Mouse (Mus musculus): Measurements from ENCODE around the gene Phkg1. TPM values are rescaled to one million over a fixed set of nuclear protein-coding genes. Genes with fewer than 3 reads are reported as not detected.
"Not testable (repeated sequence)": the region's sequence is repeated elsewhere in the genome, so short reads cannot be mapped to it uniquely, and the experiment has no call there.

Phkg1 gene
- polyA plus RNA-seq, 1 experiment from 2014 or later: 0.20 TPM

GRCm38 (mm10) chr5:129914024-129914423 is 15.7 kb upstream of the Phkg1 start:
- 40% methylated on average over 2 of the region's 2 CpGs for WGBS (ENCODE audit: insufficient replicate concordance)
- Histone ChIP-seq H3K9me3 (ENCODE audit: low read length) (no peaks in the 10 kb centered on the region), H3K27ac (ENCODE audit: low read depth) (no peak overlapping the region), H3K4me2 (ENCODE audit: low read depth, low read length) (no peak overlapping the region), H3K9ac (replicated peaks) (no peak overlapping the region), H3K27me3 (ENCODE audit: insufficient read depth, low read length) (no peaks in the 10 kb centered on the region), H3K4me1 (ENCODE audit: insufficient read depth) (peaks cover 5% of the 10 kb centered on the region), H3K36me3 (replicated peaks; ENCODE audit: insufficient read depth, low read length) (no peaks in the 10 kb centered on the region), H3K4me3 (ENCODE audit: low read depth, low read length) (no peak overlapping the region)
- 0 out of 2 replicates have a peak, but pooled peaks have one; percentile 31 for ATAC-seq
- peak; percentile 79 for TF ChIP-seq CTCF (IDR thresholded peaks at IDR 0.05; ENCODE audit: low read depth)
- TF ChIP-seq EP300 (IDR thresholded peaks at IDR 0.05; ENCODE audit: low read depth): no peak
- peak; percentile 54 for DNase-seq

- no peaks in the 10 kb centered on the region for H3K9me3 ChIP-seq (ENCODE audit: low read length)
- no peak for ATAC-seq
- TF ChIP-seq EP300 (IDR thresholded peaks at IDR 0.05; ENCODE audit: low read depth): no peak
- TF ChIP-seq CTCF (IDR thresholded peaks at IDR 0.05; ENCODE audit: low read depth): no peak
- no peak for DNase-seq
- 66% methylated on average over 7 of the region's 7 CpGs for WGBS (ENCODE audit: insufficient replicate concordance)
- no peak overlapping the region for H3K27ac ChIP-seq (ENCODE audit: low read depth)
- H3K4me3 ChIP-seq (ENCODE audit: low read depth, low read length): no peak overlapping the region
- H3K27me3 ChIP-seq (ENCODE audit: insufficient read depth, low read length): no peaks in the 10 kb centered on the region
- H3K4me1 ChIP-seq (ENCODE audit: insufficient read depth): peaks cover 14% of the 10 kb centered on the region
- H3K4me2 ChIP-seq (ENCODE audit: low read depth, low read length): no peak overlapping the region; the same call in 1 of the 2 replicates
- H3K36me3 ChIP-seq (replicated peaks; ENCODE audit: insufficient read depth, low read length): no peaks in the 10 kb centered on the region
- no peak overlapping the region for H3K9ac ChIP-seq (replicated peaks)
These were observed 11.2 kb upstream of the Phkg1 start for GRCm38 (mm10) chr5:129909591-129909990.

DNA sequence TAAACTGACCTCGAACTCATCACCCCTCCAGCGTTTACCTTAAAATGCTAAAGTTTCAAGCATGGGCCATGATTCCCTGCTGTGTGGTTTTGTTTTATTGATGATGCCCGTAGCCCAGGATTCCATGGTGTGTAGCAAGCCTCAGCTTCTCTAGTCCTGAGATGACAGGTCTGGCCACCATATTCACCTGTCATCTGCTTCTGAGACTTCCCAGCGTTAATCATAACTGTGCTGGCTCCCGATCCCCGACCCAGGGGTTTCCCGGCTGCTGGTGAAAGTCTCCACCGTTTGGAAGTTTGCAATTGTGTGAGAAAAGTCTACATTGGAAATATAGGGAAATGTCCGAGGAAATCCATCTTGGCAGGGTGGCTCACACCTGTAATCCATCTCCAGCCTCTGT is 10.8 kb upstream of the Phkg1 start:
- Histone ChIP-seq H3K4me2 (ENCODE audit: low read depth, low read length) (peak overlapping the region; percentile 99), H3K4me1 (ENCODE audit: insufficient read depth) (peaks cover 14% of the 10 kb centered on the region), H3K27me3 (ENCODE audit: insufficient read depth, low read length) (no peaks in the 10 kb centered on the region), H3K27ac (ENCODE audit: low read depth) (no peak overlapping the region), H3K36me3 (replicated peaks; ENCODE audit: insufficient read depth, low read length) (no peaks in the 10 kb centered on the region), H3K9ac (replicated peaks) (peak overlapping the region; percentile 76), H3K4me3 (ENCODE audit: low read depth, low read length) (peak overlapping the region; percentile 67), H3K9me3 (ENCODE audit: low read length) (no peaks in the 10 kb centered on the region)
- WGBS (ENCODE audit: insufficient replicate concordance): 71% methylated on average over 9 of the region's 9 CpGs
- no peak for DNase-seq
- ATAC-seq: no peak
- TF ChIP-seq EP300 (IDR thresholded peaks at IDR 0.05; ENCODE audit: low read depth) (no peak), CTCF (IDR thresholded peaks at IDR 0.05; ENCODE audit: low read depth) (no peak)

- WGBS (ENCODE audit: insufficient replicate concordance): 1% methylated on average over 63 of the region's 63 CpGs
- peak within 1 kb of the TSS; percentile 67 for H3K4me3 ChIP-seq (ENCODE audit: low read depth, low read length)
- H3K36me3 ChIP-seq (replicated peaks; ENCODE audit: insufficient read depth, low read length): no peaks in the 10 kb centered on the region
- no peaks in the 10 kb centered on the region for H3K9me3 ChIP-seq (ENCODE audit: low read length)
- peak within 1 kb of the TSS; percentile 76 for H3K9ac ChIP-seq (replicated peaks)
- H3K27me3 ChIP-seq (ENCODE audit: insufficient read depth, low read length): no peaks in the 10 kb centered on the region
- peak; percentile 96 for ATAC-seq
- peak; percentile 91 for DNase-seq
- TF ChIP-seq EP300 (IDR thresholded peaks at IDR 0.05; ENCODE audit: low read depth) (no peak), CTCF (IDR thresholded peaks at IDR 0.05; ENCODE audit: low read depth) (peak; percentile 54)
- peak within 1 kb of the TSS; percentile 99 for H3K4me2 ChIP-seq (ENCODE audit: low read depth, low read length)
- H3K4me1 ChIP-seq (ENCODE audit: insufficient read depth): peaks cover 14% of the 10 kb centered on the region
- peak within 1 kb of the TSS; percentile 72 for H3K27ac ChIP-seq (ENCODE audit: low read depth)
These were observed 10.1 kb upstream of the Phkg1 start, which contains the start of gene Nupr1l for GRCm38 (mm10) chr5:129908242-129908965. Gene Nupr1l (plus strand): TSS chr5:129908540.

GRCm38 (mm10) chr5:129907775-129908174 is 9.4 kb upstream of the Phkg1 start:
- H3K4me2 ChIP-seq (ENCODE audit: low read depth, low read length): peak overlapping the region; percentile 99
- 21% methylated on average over 4 of the region's 4 CpGs for WGBS (ENCODE audit: insufficient replicate concordance)
- no peaks in the 10 kb centered on the region for H3K9me3 ChIP-seq (ENCODE audit: low read length)
- DNase-seq (no peak), ATAC-seq (no peak)
- peaks cover 14% of the 10 kb centered on the region for H3K4me1 ChIP-seq (ENCODE audit: insufficient read depth)
- H3K4me3 ChIP-seq (ENCODE audit: low read depth, low read length): peak overlapping the region; percentile 67
- TF ChIP-seq EP300 (IDR thresholded peaks at IDR 0.05; ENCODE audit: low read depth): no peak
- no peak overlapping the region for H3K9ac ChIP-seq (replicated peaks)
- no peaks in the 10 kb centered on the region for H3K27me3 ChIP-seq (ENCODE audit: insufficient read depth, low read length)
- H3K27ac ChIP-seq (ENCODE audit: low read depth): no peak overlapping the region
- no peaks in the 10 kb centered on the region for H3K36me3 ChIP-seq (replicated peaks; ENCODE audit: insufficient read depth, low read length)

DNA sequence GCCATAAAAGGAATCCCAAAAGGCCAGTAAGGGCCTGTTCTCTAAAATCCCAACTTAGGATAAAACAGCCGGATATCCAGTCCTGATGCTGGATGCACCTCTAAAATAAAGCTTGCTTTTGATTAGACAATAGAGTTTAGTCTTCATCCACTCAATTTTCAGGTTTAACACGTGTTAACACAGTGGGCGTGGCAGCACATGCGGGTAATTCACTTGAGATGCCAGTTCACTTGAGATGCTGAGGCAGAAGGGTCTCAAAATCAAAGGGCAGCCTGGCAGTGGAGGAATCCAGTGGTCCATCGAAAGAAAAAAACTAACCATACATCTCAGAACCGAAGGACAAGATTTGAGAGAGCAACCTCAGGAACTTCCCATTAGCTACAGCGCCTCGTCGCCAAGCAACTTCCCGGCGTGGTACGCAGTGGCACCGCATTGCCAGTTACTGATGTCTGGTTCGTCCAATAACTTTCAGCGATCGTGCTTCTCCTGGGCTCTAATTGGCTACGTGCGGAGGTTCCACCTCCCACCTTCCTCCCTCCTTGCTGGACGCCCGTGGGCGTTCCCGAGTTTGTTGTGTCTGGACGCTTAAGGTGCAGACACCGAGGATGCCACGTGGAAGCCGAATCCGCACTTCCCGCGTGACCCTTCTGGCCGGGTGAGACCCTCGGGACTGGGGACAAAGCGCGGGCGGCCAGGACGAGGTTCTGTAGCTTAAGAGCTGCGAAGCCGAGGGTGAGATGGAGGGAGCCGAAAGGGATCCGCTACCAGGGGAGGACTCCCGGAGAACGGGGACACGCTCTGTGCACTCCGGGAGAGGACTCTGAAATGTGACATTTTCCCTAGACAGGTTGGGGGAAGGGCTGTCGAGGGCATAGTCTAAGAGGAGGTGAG is 2.9 kb downstream of the Phkg1 start, which contains the start of gene Zbed5:
Gene Zbed5, plus strand, starts transcription at position 526 of the 891 bp plus-strand sequence.
- Histone ChIP-seq H3K9me3 (ENCODE audit: low read length) (no peaks in the 10 kb centered on the region), H3K4me2 (ENCODE audit: low read depth, low read length) (peak within 1 kb of the TSS; percentile 81), H3K36me3 (replicated peaks; ENCODE audit: insufficient read depth, low read length) (no peaks in the 10 kb centered on the region), H3K27ac (ENCODE audit: low read depth) (peak within 1 kb of the TSS; percentile 56), H3K4me3 (ENCODE audit: low read depth, low read length) (peak within 1 kb of the TSS; percentile 55), H3K9ac (replicated peaks) (peak within 1 kb of the TSS; percentile 61), H3K27me3 (ENCODE audit: insufficient read depth, low read length) (no peaks in the 10 kb centered on the region), H3K4me1 (ENCODE audit: insufficient read depth) (peaks cover 7% of the 10 kb centered on the region; the same call in 1 of the 2 replicates)
- TF ChIP-seq CTCF (IDR thresholded peaks at IDR 0.05; ENCODE audit: low read depth) (no peak), EP300 (IDR thresholded peaks at IDR 0.05; ENCODE audit: low read depth) (peak; percentile 43)
- 2% methylated on average over 44 of the region's 44 CpGs for WGBS (ENCODE audit: insufficient replicate concordance)
- ATAC-seq: peak; percentile 98
- DNase-seq: peak; percentile 89

DNA sequence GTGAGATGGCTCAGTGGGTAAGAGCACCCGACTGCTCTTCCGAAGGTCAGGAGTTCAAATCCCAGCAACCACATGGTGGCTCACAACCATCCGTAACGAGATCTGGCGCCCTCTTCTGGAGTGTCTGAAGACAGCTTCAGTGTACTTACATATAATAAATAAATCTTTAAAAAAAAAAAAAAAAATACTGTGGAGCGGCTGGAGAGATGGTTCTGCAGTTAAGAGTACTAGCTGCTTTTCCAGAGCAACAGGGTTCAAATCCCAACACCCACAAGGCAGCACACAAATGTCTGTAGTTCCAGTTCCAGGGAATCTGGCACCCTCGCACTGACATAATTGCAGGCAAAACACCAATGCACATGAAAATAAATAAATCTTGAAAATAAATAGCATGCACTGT is 8.0 kb downstream of the Phkg1 start:
- H3K4me2 ChIP-seq (ENCODE audit: low read depth, low read length); DNase-seq; ATAC-seq; H3K4me3 ChIP-seq (ENCODE audit: low read depth, low read length); H3K27me3 ChIP-seq (ENCODE audit: insufficient read depth, low read length); H3K9me3 ChIP-seq (ENCODE audit: low read length); H3K36me3 ChIP-seq (replicated peaks; ENCODE audit: insufficient read depth, low read length); H3K27ac ChIP-seq (ENCODE audit: low read depth); H3K9ac ChIP-seq (replicated peaks): not testable (repeated sequence)
- peaks cover 18% of the 10 kb centered on the region for H3K4me1 ChIP-seq (ENCODE audit: insufficient read depth)
- 65% methylated on average over 4 of the region's 7 CpGs for WGBS (ENCODE audit: insufficient replicate concordance)
